17 mouse cellular contexts compared by ENCODE assay signal in the genomic region with DNA sequence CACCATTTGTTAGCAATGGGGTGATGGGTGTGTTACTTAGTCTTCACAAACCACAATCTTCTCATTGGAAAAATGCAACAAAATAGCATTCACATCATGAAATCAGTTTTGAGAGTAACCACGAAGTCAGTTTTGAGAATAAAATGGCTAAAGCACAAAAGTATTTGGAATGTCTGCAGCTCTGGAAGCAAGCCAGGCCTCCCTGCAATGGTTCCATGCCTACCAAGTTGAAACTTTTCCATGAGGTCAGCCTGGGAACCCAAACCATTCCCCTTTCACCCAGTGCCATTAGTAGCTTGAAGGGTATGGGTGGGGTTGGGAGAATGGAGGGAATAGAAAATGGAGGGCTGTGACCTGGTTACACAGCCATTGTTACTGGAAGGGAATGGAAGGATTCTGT. TPM values are rescaled to one million over a fixed set of nuclear protein-coding genes. Genes with fewer than 3 reads are reported as not detected.
DNase-seq lines count a peak whose midpoint lies in the region; TF ChIP-seq lines count a peak whose summit lies in the region.
"Had no signal": no experiment of that assay in that cellular context is flagged by ENCODE, and none has a peak within 500 bp of the region (broad histone marks: within the 10 kb centered on the region; RNA-seq: fewer than 3 reads in every experiment).

No protein-coding gene starts in this region.

- H3K27ac ChIP-seq in kidney, adult 2 months (ENCODE audit: insufficient read depth, low read depth, low read length): no peak overlapping the region
- H3K27ac ChIP-seq: heart, embryonic 10.5 days; hindbrain, embryonic 15.5 days; intestine, embryonic 15.5 days; midbrain, embryonic 10.5 days; neural tube, embryonic 13.5 days had no signal

- WGBS in kidney, adult 2 months: 38% methylated on average over 1 of the region's 1 CpGs

- DNase-seq in adrenal gland, adult (ENCODE audit: inconsistent age in 2 of 2, low spot score in 1 of 2): peak; percentile 32 to 67
- DNase-seq in adrenal gland, postnatal 4 days (ENCODE audit: low spot score in 2 of 2): no peak
- peak; percentile 56 for DNase-seq in kidney, adult 2 months
- no peak for DNase-seq in kidney, adult 18-20 months
- DNase-seq in NIH3T3 (ENCODE audit: low read depth): peak; percentile 3
- peak; percentile 57 for DNase-seq in kidney, postnatal 14 days
- no peak for DNase-seq in left cerebral cortex, postnatal 10 days (ENCODE audit: extremely low spot score in 1 of 2, low spot score in 2 of 2)
- DNase-seq in left cerebral cortex, adult 11 months (ENCODE audit: low spot score): no peak
- DNase-seq: cerebellum, adult 2 months; heart, postnatal 4 days; lung, postnatal 10 days had no signal

- intact Hi-C loops in left cerebral cortex, postnatal 10 days (cut with DNase I): no loop called here

- H3K4me3 ChIP-seq in kidney, adult 2 months (ENCODE audit: insufficient read depth, low read depth, low read length): no peak overlapping the region
- H3K4me3 ChIP-seq: heart, embryonic 10.5 days; hindbrain, embryonic 15.5 days; intestine, embryonic 15.5 days; midbrain, embryonic 10.5 days; myocyte; neural tube, embryonic 13.5 days had no signal

- H3K4me1 ChIP-seq in kidney, adult 2 months (ENCODE audit: control insufficient read depth, insufficient read depth, low read length): peaks cover 4% of the 10 kb centered on the region; the same call in 1 of the 2 replicates

- H3K27me3 ChIP-seq in kidney, adult 2 months (replicated peaks; ENCODE audit: control insufficient read depth, insufficient read depth, low read length): no peaks in the 10 kb centered on the region; the same call in 1 of the 2 replicates

- H3K36me3 ChIP-seq in kidney, adult 2 months (ENCODE audit: control insufficient read depth, insufficient read depth, low read length): no peaks in the 10 kb centered on the region
- H3K36me3 ChIP-seq: heart, embryonic 10.5 days; hindbrain, embryonic 15.5 days; intestine, embryonic 15.5 days; midbrain, embryonic 10.5 days; neural tube, embryonic 13.5 days had no signal

- TF ChIP-seq POLR2A in kidney, adult 2 months (IDR thresholded peaks at IDR 0.05; ENCODE audit: low read depth, low read length): no peak

- no peak for TF ChIP-seq CTCF in kidney, adult 2 months (conservative IDR thresholded peaks at IDR 0.05; ENCODE audit: insufficient read depth, insufficient read length, low read depth, low read length)

RNA-seq across cellular contexts. Expression of a gene that starts 1.7 kb away (rescaled TPM):
- total RNA-seq in adrenal gland, postnatal 4 days (2021): 10 to 100 TPM; 24.8 to 25.3 TPM
- 5.3 and 7.1 TPM in 2 replicates for polyA plus RNA-seq in kidney, adult 2 months (2012; rRNA removed)
- 10 to 100 TPM; 16.4 to 16.7 TPM for total RNA-seq in left cerebral cortex, postnatal 10 days (2021)

Comparison
In these comparisons a context has a peak if more than half of its experiments do, and no peak if none do; other contexts are left out.
1. DNase-seq: peak in adrenal gland, adult (2 of 2), kidney, adult 2 months (single experiment), NIH3T3 (single experiment) and kidney, postnatal 14 days (single experiment); none in adrenal gland, postnatal 4 days (0 of 2), kidney, adult 18-20 months (single experiment), left cerebral cortex, postnatal 10 days (0 of 2) and left cerebral cortex, adult 11 months (single experiment).